Mouse (Mus musculus) liver, adult 2 months (tissue): ENCODE data around the gene 1700013G24Rik. TPM values are rescaled to one million over a fixed set of nuclear protein-coding genes. Genes with fewer than 3 reads are reported as not detected.
A peak's percentile ranks its signal among the peaks of the same experiment; 100 is the strongest.

Experiments
- DNase-seq: peaks from one replicate; pipeline ENCODE4 v3.0.0-alpha.2; 2011; ENCODE audit warnings: low read depth, low spot score; ENCODE audit errors: extremely low read depth
- H3K27ac ChIP-seq: fragments of 200-500 bp; replicated peaks from 2 replicates; pipeline ENCODE4 v1.5.1; 2012; ENCODE audit warnings: low read depth, mild to moderate bottlenecking, control low read depth, inconsistent platforms, low read length; ENCODE audit not compliant: insufficient read depth
- H3K27me3 ChIP-seq: fragments of 200-500 bp; 2 replicates; pipeline ENCODE4 v1.6.1; 2012; ENCODE audit warnings: mild to moderate bottlenecking, moderate library complexity, low read length, inconsistent platforms; ENCODE audit not compliant: control insufficient read depth, insufficient read depth
- H3K36me3 ChIP-seq: fragments of 200-500 bp; 2 replicates; pipeline ENCODE4 v1.6.1; 2012; ENCODE audit warnings: low read length, inconsistent platforms; ENCODE audit not compliant: control insufficient read depth, insufficient read depth
- H3K4me1 ChIP-seq: fragments of 200-500 bp; 2 replicates; pipeline ENCODE4 v1.6.1; 2011; ENCODE audit warnings: low read length; ENCODE audit not compliant: control insufficient read depth, insufficient read depth
- H3K4me3 ChIP-seq: fragments of 200-500 bp; 2 replicates; pipeline ENCODE4 v1.5.1; 2011; ENCODE audit warnings: low read depth, mild to moderate bottlenecking, control low read depth, low read length, moderate library complexity; ENCODE audit not compliant: insufficient read depth
- H3K79me2 ChIP-seq: fragments of 200-500 bp; 2 replicates; pipeline ENCODE4 v1.6.1; 2012; ENCODE audit warnings: inconsistent platforms, mild to moderate bottlenecking, low read length, moderate library complexity; ENCODE audit not compliant: control insufficient read depth, insufficient read depth
- H3K9ac ChIP-seq: fragments of 200-500 bp; 2 replicates; pipeline ENCODE4 v1.6.1; 2012; ENCODE audit warnings: low read depth, mild to moderate bottlenecking, control low read depth, inconsistent platforms, low read length
- CTCF ChIP-seq: fragments of 200-500 bp; IDR thresholded peaks from 2 replicates; pipeline ENCODE4 v1.5.1; 2011; ENCODE audit warnings: low read depth, low read length, control low read depth
- POLR2A ChIP-seq: fragments of 200-500 bp; IDR thresholded peaks from 2 replicates; pipeline ENCODE4 v1.6.1; 2011; ENCODE audit warnings: low read length, control low read depth; ENCODE audit not compliant: insufficient read depth; ENCODE audit errors: extremely low read depth
- WGBS: fragments of 180-500 bp; shearing (Covaris S2); methylation state at CpG from one replicate; pipeline ENCODE4 v1.1.7; 2018; 5-methylcytosine and 5-hydroxymethylcytosine counted together
- polyA plus RNA-seq: library from polyadenylated mRNA; depleted of rRNA; stranded (reverse); fragments of >200 nt; gene quantifications from 2 replicates; pipeline ENCODE4 v1.2.3, GENCODE M21; 2012
- total RNA-seq: library from RNA; depleted of rRNA; stranded (reverse); fragments of >200 nt; gene quantifications from 2 replicates; pipeline ENCODE4 v1.2.3, GENCODE M21; 2014

1700013G24Rik gene
- total and polyA plus RNA-seq, 2 experiments, result not detected

DNA sequence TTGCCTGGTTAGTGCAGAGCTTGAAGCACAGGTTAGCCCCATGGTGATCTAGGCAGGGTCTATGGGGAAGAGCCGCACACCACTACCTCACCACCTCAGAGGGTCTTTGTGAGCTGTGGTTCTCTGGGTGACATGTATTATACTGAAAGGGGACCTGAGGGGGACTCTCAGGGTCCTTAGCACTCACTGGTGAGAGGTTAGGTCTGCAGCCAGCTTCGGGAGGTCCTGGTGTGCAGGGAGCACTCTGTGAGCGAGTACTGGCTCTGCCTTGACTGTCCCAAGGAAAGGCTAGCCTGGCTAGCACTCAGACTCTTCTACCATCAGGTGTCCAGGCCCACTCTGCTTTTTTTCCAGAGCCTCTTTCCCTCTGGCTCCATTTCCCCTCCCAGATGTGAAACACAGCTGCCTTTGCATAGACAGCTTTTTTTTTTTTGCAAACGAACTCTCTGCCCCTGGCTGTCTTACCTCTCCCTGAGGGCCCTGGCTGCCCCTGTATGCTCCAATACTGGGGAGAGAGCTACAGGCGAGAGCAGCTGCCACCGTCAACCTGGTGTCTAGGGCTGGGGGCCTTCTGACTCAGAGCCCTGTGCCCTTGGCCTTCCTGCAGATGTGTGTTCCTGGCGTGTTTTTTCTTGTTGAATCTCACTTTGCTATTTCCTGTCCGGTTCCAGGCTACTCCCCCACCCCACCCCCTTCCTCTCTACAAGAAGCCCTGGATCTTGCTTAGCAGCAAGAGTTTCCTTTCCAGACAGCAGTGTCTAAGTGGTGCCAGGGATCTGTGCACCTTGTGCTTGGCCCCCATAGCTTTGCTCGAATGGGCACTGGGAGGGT, 45.0 kb downstream of the 1700013G24Rik start:
- H3K9ac ChIP-seq, result no peak overlapping the region
- TF ChIP-seq POLR2A (no peak), CTCF (no peak)
- H3K4me1 ChIP-seq, result peaks cover 2% of the 10 kb centered on the region; the same call in 1 of the 2 replicates
- no peaks in the 10 kb centered on the region for H3K36me3 ChIP-seq
- peak overlapping the region; percentile 71 for H3K27ac ChIP-seq
- no peak overlapping the region for H3K4me3 ChIP-seq
- H3K27me3 ChIP-seq, result no peaks in the 10 kb centered on the region
- WGBS, result 71% methylated on average over 9 of the region's 9 CpGs
- DNase-seq, result peak; percentile 28
- no peaks in the 10 kb centered on the region; the same call in 1 of the 2 replicates for H3K79me2 ChIP-seq

DNA sequence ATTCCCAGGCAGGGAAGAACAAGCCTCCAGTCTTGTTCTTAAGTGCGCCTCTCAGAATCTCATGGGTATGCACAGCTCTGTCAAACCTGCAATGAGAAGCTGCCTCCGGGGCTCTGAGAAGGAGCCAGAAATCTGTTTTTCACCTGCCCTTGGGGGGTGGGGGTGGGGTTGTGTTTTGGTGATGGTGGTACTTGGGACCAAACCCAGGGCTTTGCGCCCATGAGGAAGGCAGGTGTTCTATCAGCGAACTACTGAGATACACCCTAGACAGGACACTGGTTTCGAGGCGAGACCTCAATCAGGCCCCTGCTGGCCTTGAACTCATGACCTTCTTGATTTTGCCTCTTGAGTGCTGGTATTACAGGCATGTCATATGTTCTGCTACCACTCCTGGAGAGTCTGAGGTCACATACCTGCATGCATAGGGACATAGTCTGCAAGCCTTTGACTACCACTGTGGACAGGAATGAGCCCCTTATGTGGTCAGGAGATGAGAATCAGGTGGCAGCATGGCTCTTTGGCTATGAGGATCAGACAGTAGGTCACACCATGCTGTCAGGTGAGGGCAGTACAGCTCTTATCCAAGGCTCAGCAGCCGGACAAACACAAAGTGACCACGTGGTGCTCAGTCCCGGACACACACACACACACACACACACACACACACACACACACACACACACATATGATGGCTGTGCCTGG, 45.9 kb downstream of the 1700013G24Rik start:
- Histone ChIP-seq H3K9ac (no peak overlapping the region), H3K36me3 (no peaks in the 10 kb centered on the region), H3K4me3 (no peak overlapping the region), H3K27me3 (no peaks in the 10 kb centered on the region), H3K79me2 (no peaks in the 10 kb centered on the region), H3K4me1 (peaks cover 2% of the 10 kb centered on the region; the same call in 1 of the 2 replicates), H3K27ac (peak overlapping the region; percentile 57)
- WGBS, result 60% methylated on average over 9 of the region's 9 CpGs
- TF ChIP-seq POLR2A (no peak), CTCF (peak; percentile 29)
- peak; percentile 38 for DNase-seq

DNA sequence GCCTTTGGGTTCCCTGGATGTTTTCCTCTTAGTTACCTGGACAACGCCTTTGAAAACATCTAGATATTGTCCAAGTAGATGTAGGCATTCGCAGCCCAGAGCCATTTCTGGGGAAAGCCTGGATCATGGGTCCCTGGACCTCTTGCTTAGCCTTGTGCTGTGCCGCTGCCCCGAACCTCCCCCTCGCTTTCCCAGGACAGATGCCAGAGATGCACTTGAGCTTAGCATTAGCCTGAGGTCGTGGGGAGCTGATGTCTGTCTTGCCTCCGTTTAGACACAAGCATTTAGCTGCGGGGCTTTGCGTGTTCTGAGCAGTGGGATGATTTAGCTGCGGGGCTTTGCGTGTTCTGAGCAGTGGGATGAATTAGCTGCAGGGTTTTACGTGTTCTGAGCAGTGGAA, 47.1 kb downstream of the 1700013G24Rik start:
- no peak for DNase-seq
- H3K4me1 ChIP-seq, result peaks cover 2% of the 10 kb centered on the region; the same call in 1 of the 2 replicates
- 87% methylated on average over 12 of the region's 12 CpGs for WGBS
- no peak overlapping the region for H3K4me3 ChIP-seq
- no peaks in the 10 kb centered on the region for H3K36me3 ChIP-seq
- TF ChIP-seq CTCF (no peak), POLR2A (no peak)
- H3K79me2 ChIP-seq, result no peaks in the 10 kb centered on the region
- H3K27ac ChIP-seq, result no peak overlapping the region
- no peak overlapping the region for H3K9ac ChIP-seq
- H3K27me3 ChIP-seq, result no peaks in the 10 kb centered on the region

DNA sequence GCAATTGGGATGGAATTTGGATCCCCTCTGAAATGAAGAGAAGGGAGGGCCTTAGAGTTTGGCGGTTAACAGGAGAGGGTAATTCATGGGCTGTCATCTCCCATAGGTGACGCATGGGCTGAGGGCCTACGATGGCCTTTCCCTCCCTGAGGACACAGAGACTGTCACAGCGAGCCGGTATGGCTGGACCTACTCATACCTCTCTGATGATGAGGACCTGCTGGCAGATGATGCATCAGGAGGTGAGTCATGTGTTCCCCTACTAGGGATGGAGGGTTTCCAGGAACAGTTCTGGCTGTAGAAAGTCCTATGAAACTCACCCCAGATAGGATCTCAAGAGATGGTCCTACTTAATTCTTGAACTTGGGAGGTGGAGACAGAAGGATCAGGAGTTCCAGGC, 47.9 kb downstream of the 1700013G24Rik start:
- no peaks in the 10 kb centered on the region for H3K27me3 ChIP-seq
- WGBS, result 89% methylated on average over 5 of the region's 5 CpGs
- H3K36me3 ChIP-seq, result no peaks in the 10 kb centered on the region
- H3K4me3 ChIP-seq, result no peak overlapping the region
- H3K9ac ChIP-seq, result no peak overlapping the region
- peaks cover 2% of the 10 kb centered on the region; the same call in 1 of the 2 replicates for H3K4me1 ChIP-seq
- H3K27ac ChIP-seq, result no peak overlapping the region
- DNase-seq, result no peak
- TF ChIP-seq CTCF (no peak), POLR2A (no peak)
- no peaks in the 10 kb centered on the region for H3K79me2 ChIP-seq

DNA sequence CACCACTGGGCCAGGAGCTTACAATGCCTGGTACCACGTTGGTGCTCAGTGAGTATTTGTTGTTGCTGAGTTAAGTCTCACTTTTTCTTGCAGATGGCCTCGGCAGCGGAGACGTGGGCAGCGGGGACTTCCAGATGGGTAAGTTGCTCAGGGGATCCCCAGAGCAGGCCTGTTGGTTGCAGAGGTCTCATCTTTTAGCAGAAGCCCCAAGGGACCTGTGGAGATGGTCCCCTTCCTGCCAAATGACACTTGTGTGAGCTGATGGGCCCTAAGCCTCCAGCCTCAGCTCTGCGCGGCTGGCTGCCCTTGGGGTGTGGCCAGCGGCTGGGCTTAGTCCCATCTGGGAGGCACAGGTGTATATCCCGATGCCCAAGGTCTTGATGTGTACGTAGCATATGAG, 49.1 kb downstream of the 1700013G24Rik start:
- H3K4me1 ChIP-seq, result peaks cover 2% of the 10 kb centered on the region; the same call in 1 of the 2 replicates
- H3K79me2 ChIP-seq, result no peaks in the 10 kb centered on the region
- 94% methylated on average over 10 of the region's 10 CpGs for WGBS
- H3K9ac ChIP-seq, result no peak overlapping the region
- TF ChIP-seq POLR2A (no peak), CTCF (no peak)
- DNase-seq, result no peak
- H3K27ac ChIP-seq, result no peak overlapping the region
- no peaks in the 10 kb centered on the region for H3K27me3 ChIP-seq
- H3K36me3 ChIP-seq, result no peaks in the 10 kb centered on the region
- no peak overlapping the region for H3K4me3 ChIP-seq

DNA sequence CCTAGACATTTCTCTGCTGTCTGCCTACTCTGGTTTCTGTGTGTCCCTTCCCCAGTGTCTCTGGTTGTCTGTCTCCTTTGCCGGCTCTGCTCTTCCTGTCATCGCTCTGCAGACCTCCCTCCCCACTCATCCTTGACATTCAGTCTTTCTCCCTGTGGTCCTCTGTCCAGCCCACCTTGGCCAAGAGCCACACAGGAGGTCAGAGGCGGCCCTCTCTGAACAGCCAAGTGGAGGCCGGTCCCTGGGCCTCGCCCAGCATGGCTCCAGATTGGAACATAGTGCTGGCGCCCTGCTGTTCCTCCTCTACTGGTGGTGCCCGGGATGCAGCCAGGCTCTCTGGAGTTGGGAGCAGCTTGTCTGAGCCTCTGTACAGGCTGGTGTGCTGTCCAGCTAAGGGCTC, 49.7 kb downstream of the 1700013G24Rik start:
- Histone ChIP-seq H3K9ac (no peak overlapping the region), H3K4me3 (no peak overlapping the region), H3K79me2 (no peaks in the 10 kb centered on the region), H3K27ac (no peak overlapping the region), H3K4me1 (peaks cover 2% of the 10 kb centered on the region; the same call in 1 of the 2 replicates), H3K36me3 (no peaks in the 10 kb centered on the region), H3K27me3 (no peaks in the 10 kb centered on the region)
- DNase-seq, result no peak
- 74% methylated on average over 7 of the region's 7 CpGs for WGBS
- TF ChIP-seq CTCF, result no peak
- TF ChIP-seq POLR2A, result no peak
